Mouse (Mus musculus) embryo, embryonic 9.5 days (tissue): ENCODE measurements around the gene Hamp2.
"Not testable (repeated sequence)": the region's sequence is repeated elsewhere in the genome, so short reads cannot be mapped to it uniquely, and the experiment has no call there.

Source experiments
- DNase-seq: peaks from one replicate; pipeline ENCODE4 v3.0.0-alpha.2; 2017; ENCODE audit errors: extremely low spot score

The Hamp2 gene

DNA sequence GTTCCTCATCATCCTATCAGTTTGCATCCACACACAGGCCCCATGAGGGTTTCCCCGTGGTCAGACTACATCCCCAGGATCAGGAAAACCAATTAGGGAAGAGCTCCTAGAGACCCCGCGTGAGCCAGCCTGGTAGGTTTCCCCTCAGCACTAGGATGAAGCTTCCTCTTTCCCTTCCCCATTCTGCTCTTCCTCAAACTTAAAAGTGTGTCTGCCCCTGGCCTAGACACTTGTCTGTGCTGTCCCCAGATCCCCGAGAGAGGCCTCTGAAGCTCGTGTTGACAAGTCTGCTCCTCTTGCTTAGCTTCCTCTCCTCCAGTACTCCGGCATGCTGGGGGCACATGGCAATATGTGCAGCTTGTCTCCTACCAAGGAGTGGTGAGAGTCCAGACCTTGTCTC is 29.0 kb upstream of the Hamp2 start:
- no peak for DNase-seq

DNA sequence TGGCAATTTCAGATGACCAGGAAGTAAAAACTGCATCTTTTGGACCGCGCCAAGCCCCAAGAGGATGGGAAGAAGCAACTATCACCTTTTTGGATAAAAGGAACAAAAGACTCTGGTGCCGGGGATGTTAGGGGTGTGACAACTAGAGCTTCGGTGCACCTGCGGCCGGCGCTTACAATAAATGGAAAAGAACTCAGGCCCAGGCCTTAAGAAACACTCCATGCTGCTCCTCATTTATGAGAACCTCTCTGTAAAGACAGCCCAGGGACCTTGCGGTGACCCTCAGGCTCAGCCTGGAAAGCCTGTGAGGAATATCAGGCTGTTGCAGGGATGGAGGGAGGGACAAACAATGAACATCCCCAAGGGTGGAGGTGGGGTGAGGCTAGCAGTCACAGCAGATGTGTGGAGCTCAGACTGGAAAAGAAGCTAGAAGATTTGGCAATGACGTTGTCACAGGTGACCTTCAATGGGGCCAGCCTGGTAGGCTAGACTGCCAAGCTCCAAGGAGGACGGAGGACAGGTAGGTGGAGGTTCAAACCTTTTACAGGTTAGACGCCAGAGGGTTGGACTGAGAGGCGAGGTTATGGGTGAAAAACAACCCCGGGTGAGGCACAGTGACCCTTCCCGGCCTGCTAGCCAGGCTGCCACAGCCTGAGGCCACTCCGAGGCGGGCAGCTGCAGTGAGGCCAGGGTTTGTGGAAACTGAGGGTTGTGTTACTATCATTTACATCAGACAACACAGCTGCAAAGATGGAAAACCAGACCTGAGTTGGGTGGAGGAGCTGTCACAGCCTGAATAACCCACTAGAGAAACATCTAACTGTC is 28.2 kb upstream of the Hamp2 start:
- no peak for DNase-seq

DNA sequence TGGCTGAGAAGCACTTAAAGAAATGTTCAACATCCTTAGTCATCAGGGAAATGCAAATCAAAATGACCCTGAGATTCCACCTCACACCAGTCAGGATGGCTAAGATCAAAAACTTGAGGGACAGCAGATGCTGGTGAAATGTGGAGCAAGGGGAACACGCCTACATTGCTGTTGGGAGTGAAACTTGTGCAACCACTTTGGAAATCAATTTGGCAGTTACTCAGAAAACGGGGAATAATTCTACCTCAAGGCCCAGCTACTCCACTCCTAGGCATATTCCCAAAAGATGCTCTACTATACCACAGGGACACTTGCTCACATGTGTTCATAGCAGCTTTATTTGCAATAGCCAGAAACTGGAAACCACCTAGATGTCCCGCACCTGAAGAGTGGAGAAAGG is 25.4 kb upstream of the Hamp2 start:
- DNase-seq, result not testable (repeated sequence)

DNA sequence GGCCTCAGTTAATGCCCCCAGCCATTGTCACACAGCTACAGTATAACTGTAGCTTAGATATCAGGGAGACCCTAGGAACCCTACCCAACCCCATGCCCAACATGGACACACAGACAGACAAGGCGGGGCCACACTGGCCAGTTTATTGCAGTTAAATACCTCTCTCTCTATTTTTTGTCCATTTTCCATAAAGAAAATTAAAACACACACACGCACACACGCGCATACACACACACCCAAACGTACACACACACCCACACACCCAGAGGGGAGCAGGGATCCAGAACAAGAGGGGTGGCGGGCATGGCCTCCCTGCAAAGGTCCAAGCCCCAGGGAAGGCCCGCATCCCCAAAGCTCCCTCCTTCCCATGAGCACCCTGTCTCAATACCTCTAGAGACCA is 21.4 kb upstream of the Hamp2 start:
- DNase-seq, result no peak

GRCm38 (mm10) chr7:30945466-30945865 is 21.0 kb upstream of the Hamp2 start:
- DNase-seq, result not testable (repeated sequence)

DNA sequence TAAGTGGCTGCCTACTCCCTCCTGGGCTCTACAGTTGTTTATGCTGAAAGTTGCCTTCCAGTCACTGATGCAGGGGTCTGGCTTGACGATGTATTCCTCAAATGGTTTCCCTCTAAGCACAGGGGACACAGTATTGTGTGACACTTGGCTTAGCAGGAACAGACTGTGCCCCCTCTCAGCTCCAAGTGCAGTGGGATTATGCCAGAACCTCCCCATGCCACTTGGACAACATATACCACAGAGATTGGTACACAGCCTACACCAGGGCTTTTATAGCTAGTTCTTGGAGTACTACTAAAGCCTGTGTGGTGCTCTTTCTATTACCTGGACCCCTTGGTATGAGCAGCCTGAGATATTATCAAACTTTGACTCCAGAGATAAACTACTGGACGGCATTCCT is 20.2 kb upstream of the Hamp2 start:
- DNase-seq, result not testable (repeated sequence)

GRCm38 (mm10) chr7:30943909-30944635 is 19.6 kb upstream of the Hamp2 start, which contains the start of gene Hamp:
TSS of gene Hamp (minus strand) at chr7:30944032.
- DNase-seq, result no peak

GRCm38 (mm10) chr7:30942365-30942764 is 17.9 kb upstream of the Hamp2 start:
- DNase-seq, result not testable (repeated sequence)

GRCm38 (mm10) chr7:30940070-30940469 is 15.6 kb upstream of the Hamp2 start:
- not testable (repeated sequence) for DNase-seq

- DNase-seq, result not testable (repeated sequence)
These were observed 11.1 kb upstream of the Hamp2 start for GRCm38 (mm10) chr7:30935422-30936099.

GRCm38 (mm10) chr7:30924071-30924470 is 410 bp downstream of the Hamp2 start:
- no peak for DNase-seq

GRCm38 (mm10) chr7:30922490-30922889 is 2.0 kb downstream of the Hamp2 start:
- DNase-seq, result not testable (repeated sequence)

DNA sequence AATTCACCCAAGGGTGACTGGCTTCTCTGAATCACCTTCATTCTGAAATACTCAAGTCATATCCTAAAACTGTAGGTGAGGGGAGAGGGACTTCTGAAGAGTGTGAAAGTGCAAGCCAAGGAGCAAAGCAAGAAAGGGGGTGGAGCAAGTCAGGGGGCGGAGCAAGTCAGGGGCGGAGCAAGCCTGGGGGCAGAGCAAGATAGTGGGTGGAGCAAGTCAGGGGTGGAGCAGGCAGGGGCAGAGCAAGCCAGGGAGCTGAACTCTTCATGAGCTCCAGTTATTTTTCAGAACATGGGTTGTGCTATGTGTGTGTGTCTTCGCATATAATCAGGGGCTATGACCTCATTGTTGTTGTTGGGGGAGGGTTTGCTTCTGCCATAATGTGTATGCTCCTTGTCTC is 4.3 kb downstream of the Hamp2 start:
- DNase-seq, result no peak

DNA sequence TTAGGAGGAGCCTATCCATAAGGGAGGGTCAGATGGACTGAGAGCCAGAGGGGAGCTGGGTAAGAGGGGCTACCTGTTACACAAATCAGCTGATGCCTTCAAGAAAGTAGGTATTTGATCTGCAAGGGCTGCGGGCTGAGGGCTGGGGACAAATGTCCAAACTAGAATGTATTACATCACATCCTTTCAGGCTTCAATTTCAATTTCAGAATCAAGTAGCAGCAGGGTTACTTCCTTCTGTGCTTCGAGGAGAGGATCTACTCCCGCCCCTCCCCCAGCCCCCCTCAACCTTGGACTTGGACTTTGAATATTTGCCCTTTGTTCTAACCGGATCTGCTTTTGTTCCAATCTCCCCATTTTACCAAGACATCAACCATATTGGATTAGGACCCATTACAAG is 7.3 kb downstream of the Hamp2 start:
- no peak for DNase-seq

- DNase-seq, result no peak
These were observed 7.8 kb downstream of the Hamp2 start for GRCm38 (mm10) chr7:30916713-30917112.

DNA sequence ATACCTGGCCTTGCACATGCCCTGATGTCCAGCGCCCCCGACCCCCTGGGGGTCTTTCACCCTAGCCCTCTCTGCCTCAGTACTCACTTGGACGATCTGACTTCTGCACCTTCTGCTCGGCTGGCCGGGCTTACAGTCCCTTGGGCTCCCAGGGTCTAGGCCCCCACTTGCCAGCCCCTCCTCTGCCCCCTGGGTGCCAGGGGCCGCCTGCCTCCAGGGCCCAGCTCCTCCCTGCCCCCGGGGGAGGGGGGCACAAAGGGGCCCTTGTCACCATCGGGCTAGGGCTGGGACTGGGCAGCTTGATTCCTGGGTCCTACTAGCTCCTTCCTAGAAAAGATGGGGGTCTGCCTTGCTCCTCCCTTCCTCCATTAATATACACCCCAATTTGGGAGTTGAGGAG is 9.7 kb downstream of the Hamp2 start, which contains the start of gene Mag:
Gene Mag, minus strand, starts transcription at position 142 of the 400 bp plus-strand sequence.
- DNase-seq, result no peak

DNA sequence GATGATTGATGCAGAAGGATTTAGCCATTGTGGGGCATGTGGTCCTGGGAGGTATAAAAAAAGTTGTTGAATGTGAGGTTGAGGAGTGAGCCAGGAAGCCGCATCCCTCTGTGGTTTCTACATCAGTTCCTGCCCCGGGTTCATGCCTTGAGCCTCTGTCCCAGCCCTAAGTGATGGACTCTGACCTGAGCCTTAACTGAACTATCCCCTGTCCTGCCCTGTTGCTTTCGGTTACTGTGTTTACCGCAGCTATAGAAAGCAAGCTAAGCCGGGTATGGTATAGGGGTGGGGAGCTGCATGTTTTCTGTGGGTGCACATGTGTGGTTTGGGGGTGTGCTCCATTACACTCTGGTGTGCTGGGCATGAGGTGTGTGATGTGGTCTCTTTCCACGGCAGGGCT is 14.7 kb downstream of the Hamp2 start:
- no peak for DNase-seq

DNA sequence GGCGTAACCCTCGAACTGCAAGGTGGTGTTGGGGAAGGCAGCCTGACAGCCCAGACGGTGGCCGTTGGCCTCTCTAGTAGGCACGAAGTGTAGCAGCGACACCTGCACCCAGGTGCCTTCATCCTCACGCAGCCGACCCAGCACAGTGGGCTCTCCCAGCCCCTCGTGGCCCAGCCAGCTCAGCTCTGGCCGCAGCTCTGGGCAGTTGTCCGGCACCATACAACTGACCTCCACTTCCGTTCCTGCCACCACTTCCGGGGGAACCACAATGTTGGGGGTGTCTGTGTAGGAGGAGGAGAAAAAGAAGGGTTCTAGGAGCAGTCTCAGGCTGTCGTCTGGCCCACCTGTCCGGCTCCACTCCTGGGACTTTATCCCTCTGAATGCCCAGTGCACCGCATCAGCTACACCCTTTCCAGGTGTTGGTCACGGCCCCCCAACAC is 15.5 kb downstream of the Hamp2 start:
- DNase-seq, result no peak

DNA sequence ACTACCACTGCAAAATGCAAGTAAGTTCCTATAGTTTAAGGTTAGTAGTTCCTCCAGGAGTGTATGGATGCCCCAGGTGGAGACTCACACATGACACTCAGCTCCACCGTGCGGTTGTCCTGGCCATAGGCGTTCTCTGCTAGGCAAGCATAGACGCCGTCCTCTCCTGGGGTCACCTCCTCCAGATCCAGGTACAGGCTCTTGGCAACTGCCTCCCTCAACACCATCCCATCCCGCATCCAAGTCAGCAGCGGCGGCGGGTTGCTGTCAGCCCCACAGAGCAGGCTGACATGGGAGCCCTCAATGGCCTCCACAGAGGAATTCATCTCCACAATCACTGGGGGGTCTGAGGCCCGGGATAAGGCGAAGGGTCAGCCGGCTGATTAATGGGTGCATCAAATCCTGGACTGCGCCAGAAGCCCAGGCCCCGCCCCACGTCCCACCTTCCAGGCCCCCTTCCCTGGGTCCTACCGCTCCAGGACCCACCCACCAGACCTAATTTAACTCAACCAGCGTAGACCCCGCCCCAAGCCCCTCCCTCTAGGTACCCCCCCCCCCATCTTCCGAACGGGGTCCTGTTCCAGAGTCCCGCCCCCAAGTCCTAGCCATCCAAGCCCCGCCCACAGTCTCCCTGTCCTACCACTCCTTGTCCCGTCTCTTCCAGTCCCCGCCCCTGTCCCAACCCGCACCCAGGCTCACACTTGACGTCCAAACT is 16.0 kb downstream of the Hamp2 start:
- DNase-seq, result peak; percentile 81

DNA sequence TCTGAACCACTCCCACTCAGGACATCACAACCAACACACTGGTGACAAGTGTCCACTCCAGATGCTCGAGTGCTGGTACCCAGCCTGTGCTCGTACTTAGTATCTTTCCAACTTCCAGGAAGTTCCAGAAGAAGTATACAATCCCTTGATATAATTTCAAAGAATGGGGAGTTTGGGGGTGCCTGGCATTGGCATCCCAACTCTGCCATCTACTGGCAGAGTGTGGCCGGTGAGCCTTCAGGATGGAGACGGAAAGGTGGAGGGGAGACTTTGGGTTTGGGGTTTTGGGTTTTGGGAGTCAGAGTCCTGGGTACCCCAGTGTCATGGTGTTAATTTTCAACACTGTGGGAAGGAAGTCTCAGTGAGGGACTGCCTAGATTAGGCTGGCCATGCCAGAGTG is 20.4 kb downstream of the Hamp2 start:
- DNase-seq, result no peak

- no peak for DNase-seq
These were observed 29.3 kb downstream of the Hamp2 start for GRCm38 (mm10) chr7:30895217-30895616.

DNA sequence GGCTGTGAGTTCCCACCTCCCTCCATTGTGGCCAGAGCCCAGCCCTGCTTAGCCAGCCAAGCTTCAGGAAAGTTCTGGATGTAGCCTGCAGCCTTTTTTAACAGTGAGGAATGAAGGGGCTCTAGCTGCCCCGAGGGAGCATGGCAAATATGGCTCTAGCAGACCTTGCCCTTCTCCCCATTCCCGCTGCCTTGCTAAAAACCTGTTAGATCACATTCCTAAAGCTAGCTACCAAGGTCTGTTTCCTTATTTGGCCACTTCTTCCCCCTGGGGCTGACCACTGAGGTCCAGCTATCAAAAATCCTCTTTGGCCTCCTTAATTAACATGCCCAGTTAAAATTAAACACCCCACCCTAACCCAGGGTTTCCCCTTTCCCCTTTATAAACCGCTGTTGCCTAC is 32.0 kb downstream of the Hamp2 start:
- DNase-seq, result no peak
